Mouse (Mus musculus) layer of hippocampus, adult 11-12 months (tissue): Measurements from ENCODE around the gene Fmnl2.
A peak's percentile ranks its signal among the peaks of the same experiment; 100 is the strongest.

Source experiments
- DNase-seq: peaks from one replicate; pipeline ENCODE4 v3.0.0; 2022; ENCODE audit warnings: low spot score

Gene Fmnl2

GRCm38 (mm10) chr2:52864635-52865034, 7.0 kb downstream of the Fmnl2 start:
- DNase-seq: no peak

GRCm38 (mm10) chr2:52866151-52866550, 8.5 kb downstream of the Fmnl2 start:
- no peak for DNase-seq

- DNase-seq: no peak
These were observed 10.1 kb downstream of the Fmnl2 start for GRCm38 (mm10) chr2:52867781-52868180.

DNA sequence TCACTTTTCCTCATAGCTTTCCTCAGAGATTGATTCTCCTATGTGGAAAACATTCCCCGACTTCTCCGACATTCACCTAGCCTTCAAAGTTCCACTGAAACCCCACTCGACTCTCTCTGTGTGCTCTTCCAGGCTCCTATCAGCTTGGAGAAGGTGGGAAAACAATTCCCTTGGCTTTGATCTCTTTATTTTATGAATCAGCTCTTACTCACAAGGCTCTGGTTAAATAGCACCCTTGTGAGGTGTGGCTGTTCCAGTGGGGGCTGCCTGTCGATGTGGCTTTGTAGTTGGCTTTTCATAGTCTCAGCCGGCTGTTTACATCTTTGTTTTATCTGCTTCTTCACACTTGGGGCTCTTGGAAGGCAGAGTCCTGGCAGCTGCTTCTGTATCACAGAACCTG, 10.5 kb downstream of the Fmnl2 start:
- no peak for DNase-seq

- DNase-seq: no peak
These were observed 15.0 kb downstream of the Fmnl2 start for GRCm38 (mm10) chr2:52872636-52873035.

GRCm38 (mm10) chr2:52873276-52874063, 15.8 kb downstream of the Fmnl2 start:
- DNase-seq: peak; percentile 41

DNA sequence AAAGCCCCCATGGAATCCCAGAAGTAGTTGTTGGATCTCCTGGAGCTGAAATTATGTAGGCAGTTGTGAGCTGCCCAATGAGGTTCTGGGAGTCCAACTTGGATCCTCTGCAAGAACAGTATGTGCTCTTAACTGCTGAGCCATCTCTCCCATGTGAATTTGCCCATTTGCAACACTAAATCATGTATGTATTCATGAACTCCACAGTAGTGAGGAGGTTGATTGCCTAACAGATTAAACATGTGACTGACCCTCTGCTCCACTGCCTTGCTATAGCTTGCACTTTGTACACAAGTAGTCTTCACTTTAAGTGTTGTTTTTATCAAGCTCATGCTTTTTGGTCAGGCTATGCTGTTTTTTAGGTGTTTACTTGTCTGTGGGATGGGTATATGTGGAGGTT, 17.1 kb downstream of the Fmnl2 start:
- no peak for DNase-seq

DNA sequence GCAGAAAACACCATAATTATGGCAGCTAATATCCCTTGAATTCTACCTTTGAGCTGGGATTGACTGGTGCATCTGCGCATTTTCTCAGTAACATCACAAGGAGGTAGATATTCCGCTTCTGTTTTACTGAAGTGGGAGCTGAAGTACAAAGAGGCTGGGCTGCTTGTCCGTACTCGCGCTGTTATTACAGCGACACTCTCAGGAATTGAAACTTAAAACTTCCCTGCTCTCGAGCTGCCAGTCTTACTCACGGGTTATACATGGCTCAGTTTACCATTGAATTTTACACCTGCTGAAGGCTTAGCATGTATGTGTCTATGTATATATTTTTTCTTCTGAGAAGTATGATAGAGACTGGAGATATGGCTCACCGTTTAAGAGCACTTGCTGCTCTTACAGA, 18.1 kb downstream of the Fmnl2 start:
- DNase-seq: no peak

DNA sequence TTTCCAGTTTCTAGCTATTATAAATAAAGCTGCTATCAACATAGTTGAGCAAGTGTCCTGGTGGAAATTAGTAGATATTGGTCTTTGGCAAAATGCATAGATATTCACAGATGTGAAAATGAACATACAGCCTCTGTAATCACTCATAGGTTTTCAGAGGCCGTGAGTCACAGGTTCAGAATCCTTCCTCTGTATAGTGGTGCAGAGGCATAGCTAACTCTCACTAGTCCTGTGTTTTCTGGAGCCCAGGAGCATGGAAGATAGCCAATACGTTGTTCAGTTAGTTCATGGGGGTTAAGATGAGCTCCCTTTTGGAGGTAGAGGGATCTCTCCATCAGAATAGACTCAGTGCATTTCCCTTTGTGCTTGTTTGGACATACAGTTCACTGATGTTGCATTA, 25.7 kb downstream of the Fmnl2 start:
- no peak for DNase-seq

DNA sequence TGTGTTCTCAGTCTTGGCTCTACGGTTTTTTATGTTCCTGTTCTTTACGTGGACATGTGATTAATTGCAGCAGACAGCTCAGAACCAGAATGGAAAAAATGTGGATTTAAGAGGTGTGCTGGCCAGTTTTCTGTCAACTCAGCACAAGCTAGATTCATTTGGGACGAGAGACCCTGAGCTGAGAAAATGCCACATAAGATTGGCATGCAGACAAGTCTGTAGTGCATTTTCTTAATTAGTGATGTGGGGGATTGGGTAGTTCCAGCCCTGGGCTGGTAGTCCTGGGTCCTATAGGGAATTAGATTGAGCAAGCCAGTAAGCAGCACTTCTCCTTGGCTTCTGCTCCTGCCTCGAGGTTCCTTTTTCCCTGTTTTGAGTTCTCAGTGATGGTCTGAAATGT, 26.4 kb downstream of the Fmnl2 start:
- no peak for DNase-seq

DNA sequence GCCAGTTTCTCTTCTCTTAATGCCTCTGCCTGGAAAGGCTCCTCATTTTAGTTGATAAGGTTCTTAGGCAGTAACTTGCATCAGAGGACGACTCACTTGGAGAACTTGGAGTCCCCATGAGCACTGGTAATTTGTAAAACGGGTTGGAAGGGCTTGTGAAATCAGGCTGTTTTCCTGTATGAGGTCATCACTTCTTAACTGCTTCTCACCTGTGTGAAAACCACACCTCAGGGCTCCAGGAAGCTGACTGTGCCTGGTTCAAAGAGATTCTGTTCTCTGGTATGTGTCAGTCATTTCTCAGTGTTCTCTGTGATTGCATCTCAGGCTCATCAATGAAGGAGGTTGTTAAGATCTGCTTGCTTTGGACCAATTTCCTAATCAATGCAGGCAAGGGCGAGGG, 27.4 kb downstream of the Fmnl2 start:
- DNase-seq: no peak

GRCm38 (mm10) chr2:52887281-52887680, 29.6 kb downstream of the Fmnl2 start:
- DNase-seq: no peak

DNA sequence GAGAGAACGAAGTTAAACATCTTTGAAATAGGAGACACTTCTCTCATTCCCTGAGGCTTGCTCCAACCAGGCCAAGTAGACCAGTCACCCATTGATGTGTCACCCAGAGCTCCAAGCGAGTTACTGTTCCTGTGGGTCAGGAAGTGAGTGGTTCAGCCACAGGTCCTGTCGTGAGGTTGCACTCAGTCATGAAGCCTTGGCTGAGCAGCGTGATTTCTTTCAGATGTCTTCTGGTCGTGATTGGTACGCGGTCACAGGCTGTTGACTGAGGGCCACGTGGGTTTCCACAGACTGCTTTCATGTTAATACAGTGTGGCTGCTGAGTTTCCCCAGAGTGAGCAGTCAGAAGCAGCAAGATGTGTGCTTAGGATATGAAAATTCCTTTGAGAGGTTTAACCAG, 33.5 kb downstream of the Fmnl2 start:
- DNase-seq: no peak

DNA sequence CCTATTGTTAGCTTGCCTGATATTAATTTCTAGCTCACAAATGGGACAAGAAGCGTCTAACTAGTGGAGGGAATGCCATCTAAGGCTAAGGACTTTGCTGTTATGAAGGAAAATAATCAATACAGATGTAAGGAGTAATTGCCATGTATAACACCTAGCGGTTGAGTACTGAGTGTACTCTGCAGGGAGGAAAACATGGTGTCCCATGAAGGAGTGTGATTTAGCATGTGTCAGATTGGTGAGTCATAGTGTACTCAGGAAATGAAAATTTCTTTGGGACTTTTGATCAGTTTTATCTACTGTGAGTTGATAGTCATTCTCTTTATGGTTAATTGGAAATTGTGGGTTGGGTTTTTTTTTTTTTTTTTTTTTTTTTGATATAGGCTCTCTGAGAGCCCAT, 34.1 kb downstream of the Fmnl2 start:
- no peak for DNase-seq

- no peak for DNase-seq
These were observed 37.4 kb downstream of the Fmnl2 start for GRCm38 (mm10) chr2:52894983-52895621.

- no peak for DNase-seq
These were observed 39.3 kb downstream of the Fmnl2 start for GRCm38 (mm10) chr2:52896995-52897394.

GRCm38 (mm10) chr2:52900780-52901179, 43.1 kb downstream of the Fmnl2 start:
- no peak for DNase-seq

DNA sequence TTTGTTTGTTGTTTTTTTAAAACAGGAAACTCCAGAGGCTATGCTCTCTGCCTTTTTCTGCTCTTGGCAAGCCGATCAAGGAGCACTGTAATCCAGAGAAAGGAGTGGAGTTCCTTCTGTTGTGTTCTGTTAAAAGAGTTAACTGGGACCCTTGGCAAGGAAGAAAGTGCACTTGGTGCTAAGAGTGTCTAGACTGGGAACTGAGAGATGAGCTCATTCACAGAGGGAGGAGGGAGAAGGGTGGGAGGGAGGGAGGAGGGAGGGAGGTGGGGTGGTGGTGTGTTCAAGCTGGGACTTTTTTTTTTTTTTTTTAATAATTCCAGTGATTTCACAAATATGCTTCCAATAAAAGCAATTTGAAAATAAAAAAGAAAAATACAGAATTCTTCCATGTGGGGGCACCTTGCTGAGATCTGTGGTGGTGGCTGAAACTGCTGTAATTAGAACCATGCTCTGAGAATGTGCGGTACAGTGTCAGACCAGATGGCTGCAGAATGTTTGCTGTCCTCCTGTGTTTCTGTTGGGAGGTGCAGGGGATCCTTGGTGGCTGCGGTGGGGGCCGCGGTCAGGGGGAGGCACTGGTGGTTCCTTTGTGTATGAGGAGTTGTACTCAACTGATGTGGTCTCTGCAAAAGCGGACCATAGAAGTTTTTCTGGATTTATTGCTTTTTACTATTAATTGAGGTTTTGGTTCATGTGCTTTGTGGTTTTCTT, 43.8 kb downstream of the Fmnl2 start:
- DNase-seq: peak; percentile 21

DNA sequence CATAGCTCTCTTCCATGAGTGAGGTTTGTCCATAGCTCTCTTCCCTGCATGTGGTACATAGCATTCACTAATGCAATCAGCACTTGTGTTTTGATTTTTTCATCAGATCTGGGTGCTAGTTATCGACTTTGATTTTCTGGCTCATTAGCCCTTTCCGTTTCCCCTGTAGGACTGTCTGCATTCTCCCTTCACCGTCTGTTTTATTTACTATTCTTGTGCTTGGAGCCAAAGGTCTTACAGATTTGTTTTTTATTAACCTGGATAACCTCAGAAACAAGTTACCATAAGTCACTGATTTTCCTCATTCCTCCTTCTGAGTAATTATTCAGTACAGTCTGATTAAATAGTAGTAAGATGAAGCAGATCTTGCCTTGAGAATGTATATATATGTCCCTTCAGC, 44.8 kb downstream of the Fmnl2 start:
- DNase-seq: no peak

DNA sequence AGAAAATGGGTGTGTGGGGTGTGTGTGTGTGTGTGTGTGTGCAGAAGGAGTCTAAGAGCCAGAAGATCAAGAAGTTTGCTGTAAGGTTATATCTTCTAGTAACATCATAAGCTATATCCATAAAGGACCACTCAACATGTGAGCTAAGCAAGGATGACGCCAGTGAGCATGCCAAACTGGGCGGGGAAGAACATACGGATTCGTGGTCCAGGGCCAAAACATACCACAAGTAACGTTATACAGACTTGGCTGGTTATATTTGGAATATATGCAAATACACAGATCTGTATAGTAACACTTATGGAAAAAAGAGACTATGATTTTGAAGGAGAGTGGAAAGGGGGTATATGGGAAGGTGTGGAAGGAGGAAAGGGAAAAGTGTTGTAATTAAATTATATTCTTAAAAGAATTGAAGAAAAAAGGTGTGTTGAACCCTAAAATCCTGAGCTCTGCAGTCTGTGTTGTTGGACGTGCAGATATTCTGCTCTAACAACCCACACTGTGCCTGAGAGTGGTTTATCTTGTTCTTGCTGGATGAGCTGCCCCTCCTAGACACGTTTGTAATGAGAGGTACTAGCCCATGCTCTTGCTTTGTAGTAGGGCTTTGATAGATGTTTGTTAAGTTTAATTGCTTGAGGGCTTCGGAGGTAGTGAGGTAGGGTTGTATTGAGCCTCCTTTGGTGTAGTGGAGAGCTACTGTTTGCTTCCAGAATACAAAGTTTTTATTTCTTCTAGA, 45.7 kb downstream of the Fmnl2 start:
- DNase-seq: no peak

GRCm38 (mm10) chr2:52904526-52904925, 46.9 kb downstream of the Fmnl2 start:
- no peak for DNase-seq

DNA sequence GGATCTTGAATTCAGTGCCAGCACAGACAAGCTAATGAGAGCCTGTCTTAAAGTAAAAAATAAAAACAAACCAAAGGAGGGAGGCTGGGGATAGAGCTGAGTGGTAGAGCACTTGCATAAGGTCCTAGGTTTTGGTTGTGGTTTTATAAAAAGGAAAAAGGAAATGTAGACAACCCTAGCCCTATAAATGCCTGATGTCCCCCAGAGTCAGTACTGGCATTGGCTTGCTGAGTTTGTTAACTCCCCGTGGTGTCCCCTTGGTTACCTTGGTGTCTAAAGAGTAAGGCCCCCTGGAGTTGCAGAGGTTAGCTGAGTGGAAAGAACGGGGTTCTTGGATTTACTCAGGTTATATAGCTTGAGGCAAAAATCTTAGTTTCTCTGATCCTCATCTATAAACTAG, 55.7 kb downstream of the Fmnl2 start:
- DNase-seq: no peak

- DNase-seq: no peak
These were observed 56.1 kb downstream of the Fmnl2 start for GRCm38 (mm10) chr2:52913746-52914145.
